Mouse (Mus musculus): ENCODE results near the gene Ccna2. TPM values are rescaled to one million over a fixed set of nuclear protein-coding genes. Genes with fewer than 3 reads are reported as not detected.

The Ccna2 gene
- total RNA-seq, 2 experiments from 2014 or later: not detected

- no peak for DNase-seq (ENCODE audit: low spot score)
Measured at GRCm38 (mm10) chr3:36533201-36533672, 38.7 kb downstream of the Ccna2 start.

DNA sequence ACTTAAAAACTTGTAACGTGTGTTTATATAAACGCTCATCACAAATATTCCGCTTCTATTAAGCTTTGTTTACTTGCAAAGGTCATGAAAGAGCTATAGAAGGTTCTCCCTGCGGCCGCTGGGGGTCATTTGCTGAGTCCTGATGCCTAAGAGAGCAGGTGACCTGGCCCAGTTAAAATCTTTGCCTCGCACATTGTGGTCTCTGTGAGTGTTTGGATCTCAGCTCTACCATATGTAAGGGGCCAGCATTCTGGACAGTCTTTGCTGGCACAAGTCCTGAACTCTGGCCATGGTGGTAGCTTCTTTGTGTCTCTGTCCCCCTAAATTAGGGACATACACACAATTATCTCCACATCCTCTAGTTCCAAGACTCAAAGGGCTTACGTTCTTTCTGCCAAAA lies 39.2 kb downstream of the Ccna2 start:
- DNase-seq (ENCODE audit: low spot score): no peak

DNA sequence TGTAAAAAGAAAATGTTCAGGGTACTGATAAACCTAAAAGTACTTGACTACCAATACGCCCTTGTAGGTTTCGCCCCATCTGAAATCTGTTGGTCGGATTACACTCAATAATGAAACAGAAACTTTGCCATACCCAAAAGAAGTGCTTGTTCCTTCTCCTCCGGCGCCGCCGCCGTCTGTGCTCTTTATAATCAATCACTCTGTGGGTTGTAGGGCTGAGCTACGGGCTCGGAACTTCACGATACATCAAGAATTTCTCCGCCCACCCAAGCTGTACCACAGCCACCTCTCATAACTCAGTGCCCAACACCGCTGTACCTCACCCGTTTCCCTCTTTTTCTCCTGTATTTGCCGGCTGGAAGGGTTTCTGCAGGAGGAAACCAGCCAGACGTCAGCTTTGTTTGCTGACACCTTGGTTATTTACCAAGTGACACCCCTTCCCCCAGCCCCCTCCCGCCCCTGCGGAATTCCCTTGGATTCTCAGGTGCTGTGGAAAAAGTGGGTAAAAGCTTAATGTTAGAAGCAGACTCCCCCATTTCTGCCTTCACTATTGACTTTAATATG lies 39.9 kb downstream of the Ccna2 start:
- DNase-seq (ENCODE audit: low spot score): no peak

- no peak for DNase-seq (ENCODE audit: low spot score)
Measured at GRCm38 (mm10) chr3:36531242-36531641, 40.7 kb downstream of the Ccna2 start.

GRCm38 (mm10) chr3:36530781-36531180 lies 41.2 kb downstream of the Ccna2 start:
- DNase-seq (ENCODE audit: low spot score): no peak

GRCm38 (mm10) chr3:36530345-36530744 lies 41.6 kb downstream of the Ccna2 start:
- no peak for DNase-seq (ENCODE audit: low spot score)

DNA sequence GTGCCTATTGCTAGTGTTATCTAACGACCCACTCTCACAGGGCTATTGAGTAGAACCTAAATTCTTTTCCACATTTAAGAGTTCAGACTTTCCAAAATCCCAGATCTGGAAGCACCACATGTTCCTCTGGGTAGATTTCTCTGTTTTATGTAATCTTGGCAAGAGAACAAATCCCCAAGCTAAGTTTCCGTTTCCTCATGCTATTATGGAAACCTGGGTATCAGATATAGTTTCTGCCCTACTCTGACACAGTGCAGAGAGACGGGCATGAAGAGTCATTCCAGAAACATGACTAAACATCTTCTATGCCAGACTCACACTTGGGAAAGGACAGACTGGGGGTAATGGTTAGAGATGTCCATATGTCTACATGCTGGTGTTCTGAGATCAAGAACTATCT lies 47.5 kb downstream of the Ccna2 start:
- no peak for DNase-seq (ENCODE audit: low spot score)

DNA sequence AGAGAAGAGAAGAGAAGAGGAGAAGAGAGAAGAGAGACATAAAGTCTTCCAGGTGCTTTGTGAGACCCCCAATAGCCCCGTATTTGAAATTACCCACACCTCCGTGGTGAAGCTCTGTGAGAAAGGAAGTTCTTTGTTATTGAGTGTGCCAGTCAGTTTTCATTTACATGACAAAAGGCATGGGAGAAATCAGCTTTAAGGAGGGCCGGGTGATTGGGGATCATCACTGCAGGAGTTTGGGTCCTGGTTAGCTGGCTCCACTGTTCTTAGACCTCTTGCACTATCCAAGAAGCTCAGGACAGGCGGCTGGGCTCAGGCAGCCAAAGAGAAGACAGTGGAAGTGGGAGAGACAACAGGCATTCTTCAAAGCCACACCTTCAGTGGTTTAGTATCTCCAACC lies 49.8 kb downstream of the Ccna2 start:
- no peak for DNase-seq (ENCODE audit: low spot score)

GRCm38 (mm10) chr3:36521073-36522060 lies 50.6 kb downstream of the Ccna2 start, which contains the start of gene Gm11549:
Gene Gm11549 (minus strand): TSS chr3:36521813.
- no peak for DNase-seq (ENCODE audit: low spot score)

DNA sequence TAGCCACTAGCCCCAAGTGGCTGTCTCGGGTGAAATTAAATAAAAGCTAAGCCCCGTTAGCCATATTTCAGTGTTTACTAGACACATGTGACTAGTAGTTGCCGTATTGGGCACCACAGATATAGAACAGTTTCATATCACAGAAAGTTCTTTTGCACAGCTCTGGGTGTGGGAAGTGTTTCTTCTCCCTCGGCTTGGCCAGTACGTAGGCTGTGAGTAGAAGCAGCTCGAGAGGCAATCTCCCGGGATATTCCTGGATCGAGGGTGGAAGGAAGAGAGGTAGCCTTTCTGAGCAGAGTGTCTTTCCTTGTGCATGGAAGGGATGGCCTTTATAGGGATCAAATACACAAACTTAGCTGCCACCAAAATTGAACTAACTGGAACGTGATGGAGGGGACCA lies 55.8 kb downstream of the Ccna2 start:
- DNase-seq (ENCODE audit: low spot score): no peak

Other genes with a start within 250 kb of the Ccna2 start
- gene Anxa5, start 96.3 kb downstream of the Ccna2 start, total RNA-seq (2021): 10 to 100 TPM; 35.6 to 47.6 TPM
- gene 1810062G17Rik, start 96.2 kb downstream of the Ccna2 start, total RNA-seq (2021): not detected
- gene Gm11549, start 50.3 kb downstream of the Ccna2 start, total RNA-seq (2021): not detected
- 10 to 100 TPM; 15.6 to 16.5 TPM for gene Exosc9, start 19.5 kb downstream of the Ccna2 start, total RNA-seq (2021)
- 1 to 10 TPM; 7.5 to 10.0 TPM for gene Bbs7, start 41.3 kb upstream of the Ccna2 start, total RNA-seq (2021)
- 1 to 10 TPM; 1.4 to 2.2 TPM for gene Trpc3, start 118.0 kb upstream of the Ccna2 start, total RNA-seq (2021)

Data from gastrocnemius, adult 18-20 months (tissue).